23 mouse cellular contexts compared by ENCODE assay signal in the genomic region with DNA sequence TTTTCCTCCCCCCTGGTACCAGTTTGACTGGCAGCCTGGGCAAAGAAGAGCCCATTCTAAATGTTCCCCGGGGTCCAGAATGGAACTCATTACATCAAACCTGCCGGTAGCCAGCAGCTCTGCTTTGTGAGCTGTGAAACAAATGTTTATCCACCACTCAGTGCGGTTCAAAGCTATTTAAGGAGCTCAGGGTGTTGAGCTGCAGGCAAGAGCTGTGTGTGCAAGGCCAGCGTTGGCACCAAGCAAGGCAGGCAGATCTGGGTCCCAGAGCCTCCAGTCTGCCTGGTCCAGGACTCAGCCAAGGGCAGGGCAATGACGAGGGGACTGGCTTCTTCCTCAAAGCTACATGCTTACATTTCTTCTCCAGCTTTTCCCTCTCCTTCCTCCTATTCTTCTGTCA.
DNase-seq lines count a peak whose midpoint lies in the region; ATAC-seq lines count a peak whose summit lies in the region.
"Had no signal": no experiment of that assay in that cellular context is flagged by ENCODE, and none has a peak within 500 bp of the region (broad histone marks: within the 10 kb centered on the region; RNA-seq: fewer than 3 reads in every experiment).

No protein-coding gene starts in this region.

- no peak overlapping the region for H3K4me3 ChIP-seq in midbrain, embryonic 14.5 days (replicated peaks; ENCODE audit: low read depth, low read length)
- no peak overlapping the region for H3K4me3 ChIP-seq in midbrain, embryonic 10.5 days
- H3K4me3 ChIP-seq: forebrain, embryonic 15.5 days; hindbrain, embryonic 10.5 days; limb, embryonic 10.5 days; neural tube, embryonic 12.5 days; stomach, embryonic 15.5 days had no signal

- peak; percentile 43 to 51 for DNase-seq in cerebellum, postnatal 14 days
- DNase-seq in layer of hippocampus, adult 11-12 months (ENCODE audit: low spot score) = peak; percentile 11
- DNase-seq in layer of hippocampus, postnatal 36 days = no peak
- DNase-seq in midbrain, embryonic 14.5 days = peak; percentile 27
- DNase-seq in midbrain, embryonic 10.5 days (ENCODE audit: low spot score) = no peak
- DNase-seq in right cerebral cortex, postnatal 4 days = peak; percentile 13
- DNase-seq in MN1 (ENCODE audit: low spot score) = no peak
- DNase-seq: adrenal gland, adult 2 months; cerebellum, adult 8-10 months; gastrocnemius, postnatal 14 days; kidney, adult 9 months; kidney, postnatal 36 days; lung, adult 2 months; spleen, adult 18-20 months had no signal

- 55% methylated on average over 5 of the region's 5 CpGs for WGBS in midbrain, embryonic 14.5 days
- WGBS in midbrain, embryonic 10.5 days = 69% methylated on average over 5 of the region's 5 CpGs

- no peak overlapping the region for H3K9ac ChIP-seq in midbrain, embryonic 14.5 days (replicated peaks; ENCODE audit: low read length)
- H3K9ac ChIP-seq: forebrain, embryonic 15.5 days; neural tube, embryonic 12.5 days; stomach, embryonic 15.5 days had no signal

- ATAC-seq in cerebellum, adult (ENCODE audit: insufficient number of reproducible peaks, low FRiP score, low TSS enrichment) = no peak
- no peak for ATAC-seq in midbrain, embryonic 14.5 days (ENCODE audit: low FRiP score, low TSS enrichment)
- ATAC-seq: forebrain, embryonic 15.5 days; inflammation-experienced regulatory T-cells, adult 6 months had no signal

- no peaks in the 10 kb centered on the region for H3K27me3 ChIP-seq in midbrain, embryonic 14.5 days (ENCODE audit: control insufficient read depth, insufficient read depth, low read length)
- no peaks in the 10 kb centered on the region for H3K27me3 ChIP-seq in midbrain, embryonic 10.5 days (ENCODE audit: low read depth, poor library complexity, severe bottlenecking)
- H3K27me3 ChIP-seq: CH12.LX; forebrain, embryonic 15.5 days; neural tube, embryonic 12.5 days; stomach, embryonic 15.5 days had no signal

- H3K27ac ChIP-seq in midbrain, embryonic 14.5 days (replicated peaks; ENCODE audit: low read depth, low read length) = no peak overlapping the region
- no peak overlapping the region for H3K27ac ChIP-seq in midbrain, embryonic 10.5 days (replicated peaks)
- H3K27ac ChIP-seq: forebrain, embryonic 15.5 days; hindbrain, embryonic 10.5 days; limb, embryonic 10.5 days; neural tube, embryonic 12.5 days; stomach, embryonic 15.5 days had no signal

- no peaks in the 10 kb centered on the region for H3K9me3 ChIP-seq in midbrain, embryonic 14.5 days (ENCODE audit: control insufficient read depth, low read length)
- H3K9me3 ChIP-seq in midbrain, embryonic 10.5 days (replicated peaks) = no peaks in the 10 kb centered on the region
- H3K9me3 ChIP-seq: forebrain, embryonic 15.5 days; hindbrain, embryonic 10.5 days; limb, embryonic 10.5 days; neural tube, embryonic 12.5 days; stomach, embryonic 15.5 days had no signal

- no peak overlapping the region for H3K4me2 ChIP-seq in midbrain, embryonic 14.5 days (ENCODE audit: low read length)
- H3K4me2 ChIP-seq: forebrain, embryonic 15.5 days; liver, embryonic 11.5 days; neural tube, embryonic 12.5 days; stomach, embryonic 15.5 days had no signal

- H3K4me1 ChIP-seq in midbrain, embryonic 14.5 days (ENCODE audit: control insufficient read depth, insufficient read depth, low read length) = 0 out of 2 replicates have a peak, but pooled peaks cover 3% of the 10 kb centered on the region
- no peaks in the 10 kb centered on the region for H3K4me1 ChIP-seq in midbrain, embryonic 10.5 days
- H3K4me1 ChIP-seq: limb, embryonic 10.5 days; neural tube, embryonic 12.5 days; stomach, embryonic 15.5 days had no signal

- H3K36me3 ChIP-seq in midbrain, embryonic 14.5 days (ENCODE audit: control insufficient read depth, insufficient read depth, low read length) = no peaks in the 10 kb centered on the region
- H3K36me3 ChIP-seq in midbrain, embryonic 10.5 days = no peaks in the 10 kb centered on the region
- H3K36me3 ChIP-seq: forebrain, embryonic 15.5 days; hindbrain, embryonic 10.5 days; limb, embryonic 10.5 days; neural tube, embryonic 12.5 days; stomach, embryonic 15.5 days had no signal

Comparison
In these comparisons a context has a peak if more than half of its experiments do, and no peak if none do; other contexts are left out.
1. DNase-seq: peak in cerebellum, postnatal 14 days (2 of 2), layer of hippocampus, adult 11-12 months (single experiment), midbrain, embryonic 14.5 days (single experiment) and right cerebral cortex, postnatal 4 days (single experiment); none in layer of hippocampus, postnatal 36 days (0 of 2), midbrain, embryonic 10.5 days (single experiment) and MN1 (single experiment).